Mouse (Mus musculus) heart, postnatal 0 days (tissue): Measurements from ENCODE around the gene Mreg. TPM values are rescaled to one million over a fixed set of nuclear protein-coding genes. Genes with fewer than 3 reads are reported as not detected.

Experiments used
- ATAC-seq: fragments of 200-750 bp; cut with Nextera tagmentation; 2 replicates; pipeline ENCODE4 v1.8.0; 2017; ENCODE audit warnings: low read depth, moderate number of reproducible peaks, moderate library complexity; ENCODE audit not compliant: insufficient read depth
- DNase-seq: peaks from one replicate; pipeline ENCODE4 v3.0.0-alpha.2; 2016; ENCODE audit warnings: low spot score
- H3K27ac ChIP-seq: fragments of 300-500 bp; sonication (generic); 2 replicates; pipeline ENCODE4 v1.5.1; 2014; ENCODE audit warnings: low read depth, mild to moderate bottlenecking
- H3K27me3 ChIP-seq: fragments of 300-500 bp; sonication (generic); 2 replicates; pipeline ENCODE4 v1.6.1; 2014; ENCODE audit warnings: low read length, mixed read lengths; ENCODE audit not compliant: control insufficient read depth, insufficient read depth
- H3K36me3 ChIP-seq: fragments of 300-500 bp; sonication (generic); replicated peaks from 2 replicates; pipeline ENCODE4 v1.6.1; 2014; ENCODE audit warnings: low read length, mixed read lengths; ENCODE audit not compliant: control insufficient read depth, insufficient read depth
- H3K4me1 ChIP-seq: fragments of 300-500 bp; sonication (generic); 2 replicates; pipeline ENCODE4 v1.6.1; 2014; ENCODE audit warnings: antibody characterized with exemption; ENCODE audit not compliant: control insufficient read depth, insufficient read depth
- H3K4me2 ChIP-seq: fragments of 300-500 bp; sonication (generic); 2 replicates; pipeline ENCODE4 v1.6.1; 2014; ENCODE audit warnings: low read depth, mild to moderate bottlenecking, low read length, moderate library complexity
- H3K4me3 ChIP-seq: fragments of 300-500 bp; sonication (generic); 2 replicates; pipeline ENCODE4 v1.5.1; 2014; ENCODE audit warnings: low read depth, low read length
- H3K9ac ChIP-seq: fragments of 300-500 bp; sonication (generic); replicated peaks from 2 replicates; pipeline ENCODE4 v1.6.1; 2014; ENCODE audit warnings: low read depth, low read length, mixed read lengths
- H3K9me3 ChIP-seq: fragments of 300-500 bp; sonication (generic); replicated peaks from 2 replicates; pipeline ENCODE4 v1.6.1; 2016; ENCODE audit warnings: low read length; ENCODE audit not compliant: control insufficient read depth
- CTCF ChIP-seq: IDR thresholded peaks from 2 replicates; pipeline ENCODE4 v1.5.1; 2016; ENCODE audit warnings: antibody characterized with exemption, control low read depth, low read depth
- EP300 ChIP-seq: IDR thresholded peaks from 2 replicates; pipeline ENCODE4 v1.6.1; 2016; ENCODE audit warnings: antibody characterized with exemption, low read depth
- WGBS: fragments of 180-500 bp; shearing (Covaris S2); extraction: QIAGEN DNeasy Blood & Tissue Kit; methylation state at CpG from one replicate; pipeline ENCODE4 v1.1.7; 2014; 5-methylcytosine and 5-hydroxymethylcytosine counted together
- polyA plus RNA-seq: library from polyadenylated mRNA; unstranded; fragments of >200 nt; fragmentation: Nextera tagmentation; extraction: Ambion mirVana; gene quantifications from 2 replicates; pipeline ENCODE4 v1.2.1, GENCODE M21; 2015
- total RNA-seq: library from RNA; depleted of rRNA; stranded (reverse); fragments of >200 nt; gene quantifications from 2 replicates; pipeline ENCODE4 v1.2.3, GENCODE M21; 2014; ENCODE audit warnings: low replicate concordance

Mreg gene
- total and polyA plus RNA-seq, 2 experiments from 2014 or later, result 9.5 to 12.5 TPM

GRCm38 (mm10) chr1:72225054-72225718, 13.1 kb upstream of the Mreg start:
- H3K4me3 ChIP-seq, result peak overlapping the region; percentile 50
- DNase-seq, result no peak
- H3K36me3 ChIP-seq, result no peaks in the 10 kb centered on the region
- no peak overlapping the region for H3K27ac ChIP-seq
- H3K9ac ChIP-seq, result peak overlapping the region; percentile 74; the same call in 1 of the 2 replicates
- H3K4me2 ChIP-seq, result peak overlapping the region; percentile 63
- whole genome bisulfite sequencing, result 15% methylated on average over 13 of the region's 13 CpGs
- no peak for ATAC-seq
- peaks cover 4% of the 10 kb centered on the region for H3K27me3 ChIP-seq
- no peaks in the 10 kb centered on the region for H3K4me1 ChIP-seq
- TF ChIP-seq EP300 (no peak), CTCF (no peak)
- H3K9me3 ChIP-seq, result no peaks in the 10 kb centered on the region

DNA sequence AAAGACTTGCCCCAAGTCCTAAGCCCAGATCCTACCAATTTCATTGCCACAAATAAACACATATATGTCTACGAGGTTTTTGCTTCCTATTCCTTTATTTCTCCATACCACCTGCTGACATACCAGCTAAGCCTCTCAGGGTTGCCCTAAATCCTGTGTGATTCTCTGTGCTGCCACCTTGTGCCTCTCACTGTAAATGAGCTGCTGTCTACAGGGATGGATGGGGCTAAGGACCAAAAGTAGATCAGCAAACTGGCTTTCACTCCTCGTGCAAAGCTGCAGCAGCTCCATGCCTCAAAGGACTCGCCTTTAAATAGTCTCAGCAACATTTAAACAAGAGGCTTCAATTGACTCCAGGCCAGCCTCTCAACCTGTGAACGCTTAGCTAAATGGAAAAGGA, 7.9 kb upstream of the Mreg start:
- Histone ChIP-seq H3K9me3 (no peaks in the 10 kb centered on the region), H3K4me2 (no peak overlapping the region), H3K9ac (no peak overlapping the region), H3K27ac (no peak overlapping the region), H3K27me3 (peaks cover 4% of the 10 kb centered on the region), H3K36me3 (no peaks in the 10 kb centered on the region), H3K4me3 (no peak overlapping the region), H3K4me1 (peaks cover 4% of the 10 kb centered on the region)
- ATAC-seq (peak; percentile 71), DNase-seq (peak; percentile 61)
- TF ChIP-seq CTCF (peak; percentile 68), EP300 (no peak)
- WGBS, result 20% methylated on average over 4 of the region's 4 CpGs

GRCm38 (mm10) chr1:72219116-72219515, 7.0 kb upstream of the Mreg start:
- H3K4me1 ChIP-seq, result peaks cover 7% of the 10 kb centered on the region
- no peaks in the 10 kb centered on the region for H3K9me3 ChIP-seq
- no peak overlapping the region for H3K27ac ChIP-seq
- no peak for TF ChIP-seq CTCF
- TF ChIP-seq EP300, result no peak
- ATAC-seq (no peak), DNase-seq (no peak)
- H3K4me2 ChIP-seq, result no peak overlapping the region
- H3K4me3 ChIP-seq, result no peak overlapping the region
- H3K36me3 ChIP-seq, result no peaks in the 10 kb centered on the region
- 63% methylated on average over 2 of the region's 2 CpGs for WGBS
- H3K9ac ChIP-seq, result no peak overlapping the region
- peaks cover 4% of the 10 kb centered on the region; the same call in 1 of the 2 replicates for H3K27me3 ChIP-seq

- WGBS, result 77% methylated on average over 2 of the region's 2 CpGs
- H3K27ac ChIP-seq, result no peak overlapping the region
- ATAC-seq, result no peak
These were observed 6.5 kb upstream of the Mreg start for GRCm38 (mm10) chr1:72218626-72219025.

DNA sequence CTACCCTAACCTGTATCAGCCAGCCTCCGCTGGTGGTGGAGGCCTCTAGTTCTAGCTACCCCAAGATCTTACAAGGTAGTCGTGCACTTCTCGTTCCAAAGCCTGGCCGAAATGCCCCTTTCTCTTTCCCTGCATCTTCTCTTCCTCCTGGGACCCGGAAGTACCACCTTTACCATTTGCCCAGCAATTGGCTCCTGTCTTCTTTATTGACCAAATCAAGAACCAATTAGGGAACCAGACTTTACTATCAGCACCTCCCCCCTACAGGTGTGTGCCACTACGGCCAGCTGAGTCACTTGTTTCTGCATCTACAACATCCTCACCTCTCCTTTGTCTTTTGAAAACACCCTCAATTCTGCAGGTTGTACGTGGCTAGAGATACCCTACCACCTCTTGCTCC, 4.7 kb upstream of the Mreg start:
- H3K9ac ChIP-seq, result no peak overlapping the region
- no peaks in the 10 kb centered on the region for H3K9me3 ChIP-seq
- H3K36me3 ChIP-seq, result no peaks in the 10 kb centered on the region
- peaks cover 15% of the 10 kb centered on the region for H3K4me1 ChIP-seq
- ATAC-seq (no peak), DNase-seq (no peak)
- no peak overlapping the region for H3K27ac ChIP-seq
- TF ChIP-seq EP300 (no peak), CTCF (no peak)
- 84% methylated on average over 7 of the region's 7 CpGs for WGBS
- H3K4me2 ChIP-seq, result no peak overlapping the region
- no peaks in the 10 kb centered on the region for H3K27me3 ChIP-seq
- H3K4me3 ChIP-seq, result no peak overlapping the region

More at GRCm38 (mm10) chr1:72218626-72219025, 6.5 kb upstream of the Mreg start:
- Histone ChIP-seq H3K4me2 (no peak overlapping the region), H3K36me3 (no peaks in the 10 kb centered on the region), H3K27me3 (no peaks in the 10 kb centered on the region), H3K9me3 (no peaks in the 10 kb centered on the region), H3K4me1 (peaks cover 11% of the 10 kb centered on the region), H3K4me3 (no peak overlapping the region), H3K9ac (no peak overlapping the region)
- no peak for DNase-seq
- TF ChIP-seq EP300 (no peak), CTCF (no peak)

- Histone ChIP-seq H3K4me2 (no peak overlapping the region), H3K27me3 (no peaks in the 10 kb centered on the region), H3K36me3 (no peaks in the 10 kb centered on the region), H3K4me3 (no peak overlapping the region), H3K27ac (peak overlapping the region; percentile 89), H3K4me1 (peaks cover 19% of the 10 kb centered on the region), H3K9me3 (no peaks in the 10 kb centered on the region), H3K9ac (0 out of 2 replicates have a peak overlapping the region, but pooled peaks have one; percentile 5)
- DNase-seq (no peak), ATAC-seq (peak; percentile 6; the same call in 1 of the 2 replicates)
- 41% methylated on average over 4 of the region's 4 CpGs for WGBS
- TF ChIP-seq EP300 (peak; percentile 1; the same call in 1 of the 2 replicates), CTCF (no peak)
These were observed 3.1 kb upstream of the Mreg start for GRCm38 (mm10) chr1:72215174-72215573.
